Comparison of ENCODE assay signal across 22 mouse cellular contexts in the genomic region with DNA sequence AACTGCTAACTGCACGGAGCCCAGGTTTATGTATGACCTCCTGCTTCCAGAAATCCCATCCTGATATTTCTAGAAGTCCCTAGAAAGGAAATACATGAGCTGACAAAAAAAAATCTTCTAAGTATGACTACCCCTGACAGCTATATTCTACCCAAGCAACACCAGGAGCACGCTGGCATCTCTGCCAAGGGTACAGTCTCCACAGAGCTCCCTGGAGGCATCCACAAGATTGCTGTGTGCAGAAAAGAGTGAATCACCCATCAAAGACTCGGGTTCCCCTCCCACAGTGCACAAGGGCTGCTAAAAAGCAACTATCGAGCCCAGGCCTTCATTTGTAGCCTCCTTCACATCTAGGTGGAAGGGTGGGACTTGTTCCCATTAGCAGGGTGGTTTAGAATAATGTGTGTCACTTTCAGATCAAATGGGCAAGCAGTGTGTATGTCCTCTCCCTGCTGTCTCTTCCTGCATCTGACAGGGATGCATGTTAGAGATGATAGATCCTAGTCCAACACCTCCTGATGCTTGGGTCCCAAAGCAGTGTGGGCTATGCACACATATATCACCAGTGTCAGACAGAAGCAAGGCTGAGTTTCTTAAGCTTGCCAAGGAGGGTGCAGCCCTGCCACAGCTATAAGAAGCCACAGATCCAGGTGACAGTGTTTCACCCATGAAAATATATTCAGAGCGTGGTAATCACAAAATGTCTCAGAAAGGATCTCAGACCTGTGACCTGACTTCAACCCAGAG.
DNase-seq lines count a peak whose midpoint lies in the region; ATAC-seq lines count a peak whose summit lies in the region.
"Had no signal": no experiment of that assay in that cellular context is flagged by ENCODE, and none has a peak within 500 bp of the region (broad histone marks: within the 10 kb centered on the region; RNA-seq: fewer than 3 reads in every experiment).

No protein-coding gene starts in this region.

- no peak overlapping the region for H3K4me2 ChIP-seq in heart, embryonic 11.5 days
- H3K4me2 ChIP-seq in hindbrain, embryonic 12.5 days (replicated peaks) = no peak overlapping the region
- H3K4me2 ChIP-seq: forebrain, embryonic 15.5 days; liver, embryonic 13.5 days; midbrain, embryonic 12.5 days; neural tube, embryonic 15.5 days had no signal

- no peak for ATAC-seq in heart, embryonic 11.5 days (replicated peaks; ENCODE audit: insufficient number of reproducible peaks, low FRiP score, low TSS enrichment)
- no peak for ATAC-seq in erythroid progenitor cell, adult 5-6 weeks (replicated peaks; ENCODE audit: low FRiP score, poor library complexity, severe bottlenecking)
- no peak for ATAC-seq in hindbrain, embryonic 12.5 days (ENCODE audit: low FRiP score)
- ATAC-seq: forebrain, embryonic 15.5 days; hindbrain, postnatal 0 days; intestine, embryonic 16.5 days had no signal

- H3K27me3 ChIP-seq in heart, embryonic 11.5 days (ENCODE audit: control insufficient read depth, insufficient read depth, low read length) = no peaks in the 10 kb centered on the region
- H3K27me3 ChIP-seq in hindbrain, embryonic 12.5 days = no peaks in the 10 kb centered on the region
- H3K27me3 ChIP-seq: forebrain, embryonic 15.5 days; liver, embryonic 13.5 days; midbrain, embryonic 12.5 days; neural tube, embryonic 15.5 days had no signal

- H3K9ac ChIP-seq in heart, embryonic 11.5 days (ENCODE audit: low read depth, low read length) = no peak overlapping the region
- H3K9ac ChIP-seq in hindbrain, embryonic 12.5 days = no peak overlapping the region
- H3K9ac ChIP-seq: forebrain, embryonic 15.5 days; liver, embryonic 13.5 days; midbrain, embryonic 12.5 days; neural tube, embryonic 15.5 days had no signal

- no peak overlapping the region for H3K27ac ChIP-seq in heart, embryonic 11.5 days (ENCODE audit: low read depth, low read length)
- no peak overlapping the region for H3K27ac ChIP-seq in hindbrain, embryonic 12.5 days
- H3K27ac ChIP-seq: forebrain, embryonic 15.5 days; heart, embryonic 10.5 days; hindbrain, postnatal 0 days; liver, embryonic 13.5 days; midbrain, embryonic 12.5 days; neural tube, embryonic 15.5 days had no signal

- H3K36me3 ChIP-seq in heart, embryonic 11.5 days (ENCODE audit: control insufficient read depth, insufficient read depth, low read length) = no peaks in the 10 kb centered on the region
- 0 out of 2 replicates have a peak, but pooled peaks cover 3% of the 10 kb centered on the region for H3K36me3 ChIP-seq in hindbrain, embryonic 12.5 days
- H3K36me3 ChIP-seq: forebrain, embryonic 15.5 days; heart, embryonic 10.5 days; liver, embryonic 13.5 days; midbrain, embryonic 12.5 days; neural tube, embryonic 15.5 days had no signal

- 73% methylated on average over 5 of the region's 5 CpGs for WGBS in heart, embryonic 11.5 days (ENCODE audit: insufficient replicate concordance)
- 85% methylated on average over 5 of the region's 5 CpGs for WGBS in hindbrain, embryonic 12.5 days

- H3K9me3 ChIP-seq in heart, embryonic 11.5 days (replicated peaks; ENCODE audit: control insufficient read depth, low read length) = no peaks in the 10 kb centered on the region; the same call in 1 of the 2 replicates
- H3K9me3 ChIP-seq in hindbrain, embryonic 12.5 days (replicated peaks) = 0 out of 2 replicates have a peak, but pooled peaks cover 5% of the 10 kb centered on the region
- H3K9me3 ChIP-seq: neural tube, embryonic 15.5 days had no signal

- no peak overlapping the region for H3K4me3 ChIP-seq in heart, embryonic 11.5 days (ENCODE audit: low read depth, low read length)
- H3K4me3 ChIP-seq in hindbrain, embryonic 12.5 days = no peak overlapping the region
- H3K4me3 ChIP-seq: forebrain, embryonic 15.5 days; heart, embryonic 10.5 days; liver, embryonic 13.5 days; midbrain, embryonic 12.5 days; neural tube, embryonic 15.5 days had no signal

- peak; percentile 29 for DNase-seq in heart, adult 11 months
- peak; percentile 80 to 82 for DNase-seq in frontal cortex, adult 2 months (ENCODE audit: extremely low spot score in 1 of 2, low spot score in 1 of 2)
- peak; percentile 50 to 94 for DNase-seq in left cerebral cortex, postnatal 25 days (ENCODE audit: low spot score in 2 of 2)
- DNase-seq in right cerebral cortex, postnatal 36 days (ENCODE audit: low spot score in 2 of 2) = peak; percentile 70 to 79
- DNase-seq in spleen, postnatal 36 days (ENCODE audit: low spot score in 2 of 2) = no peak
- DNase-seq: adrenal gland, postnatal 10 days; cerebellum, adult 2 months; cerebellum, postnatal 36 days; kidney, postnatal 36 days; layer of hippocampus, postnatal 36 days; liver, embryonic 13.5 days; lung, adult 2 months; thymus, adult 18-20 months had no signal

- intact Hi-C loops in left cerebral cortex, postnatal 25 days (cut with DNase I) = loop anchor here (2.0 to 5.0 kb wide), 2 partner anchors 33 to 69 kb away; partner anchors contain the start of gene Spock1

- H3K4me1 ChIP-seq in heart, embryonic 11.5 days (ENCODE audit: control insufficient read depth, insufficient read depth, low read length) = no peaks in the 10 kb centered on the region
- H3K4me1 ChIP-seq in hindbrain, embryonic 12.5 days = no peaks in the 10 kb centered on the region
- H3K4me1 ChIP-seq: heart, embryonic 10.5 days; liver, embryonic 13.5 days; midbrain, embryonic 12.5 days had no signal

Comparison
In these comparisons a context has a peak if more than half of its experiments do, and no peak if none do; other contexts are left out.
1. DNase-seq: peak in heart, adult 11 months (single experiment), frontal cortex, adult 2 months (2 of 2), left cerebral cortex, postnatal 25 days (2 of 2) and right cerebral cortex, postnatal 36 days (2 of 2); none in spleen, postnatal 36 days (0 of 2).